Mouse (Mus musculus): ENCODE data around the gene Gramd1b. TPM values are rescaled to one million over a fixed set of nuclear protein-coding genes. Genes with fewer than 3 reads are reported as not detected.
A peak's percentile ranks its signal among the peaks of the same experiment; 100 is the strongest.

The Gramd1b gene
- 62.3 and 117 TPM in 2 replicates for polyA plus RNA-seq (2012; ENCODE audit: insufficient read depth, insufficient read length, low replicate concordance, missing spikeins)

DNA sequence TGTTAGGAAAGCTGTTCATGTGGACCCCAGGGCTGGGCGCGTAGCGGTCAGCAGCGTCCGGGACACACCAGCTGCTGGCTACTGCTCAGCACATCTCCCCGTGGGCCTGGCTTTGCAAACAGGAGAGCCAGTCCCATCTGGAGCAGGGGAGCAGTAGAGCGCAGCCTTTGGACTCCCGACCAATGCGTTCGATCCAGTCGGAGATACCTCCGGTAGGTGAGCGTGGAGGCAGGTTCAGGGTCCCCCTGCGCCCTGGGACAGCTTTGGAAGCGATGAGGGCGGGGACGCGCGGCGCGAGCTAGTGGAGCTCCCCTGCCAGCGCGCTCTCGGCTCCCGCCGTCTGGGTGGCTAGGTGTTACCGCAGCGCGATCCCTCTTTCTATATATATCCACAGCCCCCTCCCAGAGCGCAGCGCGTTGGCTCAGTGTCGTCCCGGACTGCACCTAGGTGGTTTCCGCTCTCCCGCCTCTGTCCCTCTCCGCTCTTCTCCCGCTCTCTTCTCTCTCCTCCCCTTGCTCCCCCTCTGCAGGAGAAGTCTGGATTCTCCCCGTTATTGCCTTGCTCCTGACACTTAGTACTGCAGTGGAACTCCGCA lies at the start of gene Gramd1b:
Gene Gramd1b, minus strand, starts transcription at position 357 of the 595 bp plus-strand sequence.
- TF ChIP-seq CTCF (IDR thresholded peaks at IDR 0.05; ENCODE audit: insufficient read depth, low read depth, low read length) (no peak), POLR2A (IDR thresholded peaks at IDR 0.05; ENCODE audit: insufficient read depth, low read depth, low read length) (no peak)
- WGBS, result under 1% methylated on average over 40 of the region's 40 CpGs
- peak within 1 kb of the TSS; percentile 46 for H3K4me3 ChIP-seq (ENCODE audit: insufficient read depth, low read depth, low read length)
- peaks cover 4% of the 10 kb centered on the region; the same call in 1 of the 2 replicates for H3K4me1 ChIP-seq (ENCODE audit: control insufficient read depth, insufficient read depth, low read length)
- H3K27ac ChIP-seq (ENCODE audit: insufficient read depth, low read depth, low read length), result no peak within 1 kb of the TSS

DNA sequence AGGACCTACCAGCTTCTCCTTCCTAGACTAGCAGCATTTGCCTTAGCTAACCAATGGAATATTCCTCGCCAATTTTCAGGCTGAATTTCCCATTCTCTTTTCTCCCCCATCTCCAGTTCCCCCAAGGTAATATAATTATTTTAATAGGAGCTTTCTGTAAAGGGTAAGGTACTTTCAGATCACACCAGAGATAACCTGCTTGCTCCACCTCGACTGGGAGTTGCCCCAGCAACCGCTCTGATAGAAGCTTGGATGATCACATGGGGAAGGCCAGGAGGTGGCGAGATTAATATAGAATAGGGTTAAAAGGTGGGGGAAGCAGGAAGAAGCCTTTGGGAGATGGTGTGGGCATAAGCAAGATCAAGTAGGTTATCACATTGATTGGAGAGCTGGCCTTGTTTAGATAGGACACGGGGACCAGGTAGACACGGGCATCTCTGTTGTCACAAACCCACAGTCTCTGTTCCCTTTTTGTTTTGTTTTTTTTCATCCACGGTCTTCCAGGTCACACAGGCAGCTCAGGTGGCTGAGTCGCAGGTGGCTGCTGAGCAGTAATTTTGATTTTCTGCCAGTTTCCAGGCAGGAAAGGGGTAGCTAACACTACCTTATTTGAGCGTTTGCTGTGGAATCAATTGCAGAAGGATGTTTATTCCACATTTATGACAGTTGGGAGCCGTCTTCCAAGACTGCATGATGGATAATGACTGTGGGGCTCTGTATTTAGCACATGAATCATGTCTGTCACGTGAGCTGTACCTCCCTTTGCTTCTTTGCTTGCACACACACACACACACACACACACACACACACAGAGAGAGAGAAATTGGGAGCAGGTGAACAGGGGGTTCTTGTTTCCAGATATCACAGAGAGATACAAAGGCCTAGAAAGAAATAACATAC lies 47.8 kb upstream of the Gramd1b start:
- no peak overlapping the region for H3K4me3 ChIP-seq (ENCODE audit: insufficient read depth, low read depth, low read length)
- H3K27ac ChIP-seq (ENCODE audit: insufficient read depth, low read depth, low read length), result no peak overlapping the region
- TF ChIP-seq POLR2A (IDR thresholded peaks at IDR 0.05; ENCODE audit: insufficient read depth, low read depth, low read length), result no peak
- TF ChIP-seq CTCF (IDR thresholded peaks at IDR 0.05; ENCODE audit: insufficient read depth, low read depth, low read length), result no peak
- 72% methylated on average over 11 of the region's 11 CpGs for WGBS
- peaks cover 6% of the 10 kb centered on the region for H3K4me1 ChIP-seq (ENCODE audit: control insufficient read depth, insufficient read depth, low read length)

GRCm38 (mm10) chr9:40577132-40577531 lies 45.9 kb upstream of the Gramd1b start:
- Histone ChIP-seq H3K4me1 (ENCODE audit: control insufficient read depth, insufficient read depth, low read length) (peaks cover 5% of the 10 kb centered on the region), H3K4me3 (ENCODE audit: insufficient read depth, low read depth, low read length) (no peak overlapping the region), H3K27ac (ENCODE audit: insufficient read depth, low read depth, low read length) (no peak overlapping the region)
- no peak for TF ChIP-seq CTCF (IDR thresholded peaks at IDR 0.05; ENCODE audit: insufficient read depth, low read depth, low read length)
- no peak for TF ChIP-seq POLR2A (IDR thresholded peaks at IDR 0.05; ENCODE audit: insufficient read depth, low read depth, low read length)
- WGBS, result 69% methylated on average over 7 of the region's 7 CpGs

DNA sequence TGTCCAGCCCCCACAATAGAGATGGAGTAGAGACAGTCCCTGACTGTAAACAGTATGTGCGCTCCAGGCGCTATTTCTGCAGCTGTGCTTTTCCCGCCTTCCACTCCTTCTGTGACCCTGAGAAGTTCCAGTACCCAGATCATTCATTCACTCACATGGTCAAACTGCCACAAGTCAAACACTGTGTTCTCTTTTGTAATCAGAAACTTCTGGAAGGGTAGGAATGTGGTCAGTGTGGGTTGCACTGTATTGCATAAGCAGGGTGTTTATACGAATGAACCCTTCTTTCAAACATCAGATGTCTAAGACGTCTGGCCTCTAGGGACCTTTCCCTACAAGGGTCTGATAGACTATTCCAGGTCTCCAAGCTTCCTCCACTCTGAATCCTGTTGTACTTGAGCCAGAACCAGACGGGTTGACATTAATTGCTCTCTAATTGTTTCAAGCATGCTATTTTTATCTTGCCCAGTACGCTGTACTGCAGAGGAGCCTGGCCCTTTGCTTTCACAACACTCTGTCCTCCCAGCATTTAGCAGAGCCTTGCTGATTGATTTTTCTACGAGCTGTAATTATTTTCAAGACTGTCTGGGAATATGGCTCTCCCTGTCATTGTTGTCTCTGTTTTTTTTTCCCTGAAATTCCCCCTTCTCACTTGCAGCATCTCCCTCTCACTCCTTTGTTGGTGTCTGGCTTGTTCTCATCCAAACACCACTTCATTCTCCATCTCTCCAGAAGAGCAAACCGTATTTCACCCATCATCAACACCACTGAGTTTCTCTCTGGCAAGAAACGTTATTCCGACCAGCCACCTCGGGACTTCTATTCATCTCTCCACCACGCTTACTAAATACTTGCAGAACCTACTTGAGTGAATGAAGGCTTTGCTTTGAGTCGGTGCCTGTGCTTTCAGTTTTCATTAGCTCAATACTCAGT lies 44.1 kb upstream of the Gramd1b start:
- no peak overlapping the region for H3K4me3 ChIP-seq (ENCODE audit: insufficient read depth, low read depth, low read length)
- WGBS, result 33% methylated on average over 14 of the region's 14 CpGs
- H3K27ac ChIP-seq (ENCODE audit: insufficient read depth, low read depth, low read length), result peak overlapping the region; percentile 78
- peaks cover 5% of the 10 kb centered on the region for H3K4me1 ChIP-seq (ENCODE audit: control insufficient read depth, insufficient read depth, low read length)
- TF ChIP-seq CTCF (IDR thresholded peaks at IDR 0.05; ENCODE audit: insufficient read depth, low read depth, low read length), result no peak

DNA sequence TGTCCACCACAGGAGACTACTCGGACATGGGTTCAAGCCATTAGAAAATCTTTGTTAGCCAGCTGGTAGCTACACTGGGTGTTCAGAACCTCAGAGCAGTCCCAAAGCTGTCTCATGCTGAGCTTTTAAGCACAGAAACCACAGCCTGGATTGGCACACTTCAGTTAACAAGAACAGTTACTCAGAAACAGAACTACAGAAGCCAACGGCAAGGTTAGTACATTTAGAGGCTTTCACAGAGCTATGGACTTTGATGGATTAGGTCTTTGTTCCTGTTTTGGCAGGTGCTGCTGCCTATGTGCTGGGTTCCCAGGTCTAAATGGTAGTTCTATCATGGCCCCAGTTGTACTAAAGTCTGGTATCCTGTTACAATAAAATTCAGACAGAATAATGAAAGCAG lies 40.1 kb upstream of the Gramd1b start:
- WGBS, result 39% methylated on average over 2 of the region's 2 CpGs
- Histone ChIP-seq H3K27ac (ENCODE audit: insufficient read depth, low read depth, low read length) (no peak overlapping the region), H3K4me1 (ENCODE audit: control insufficient read depth, insufficient read depth, low read length) (peaks cover 9% of the 10 kb centered on the region), H3K4me3 (ENCODE audit: insufficient read depth, low read depth, low read length) (no peak overlapping the region)
- TF ChIP-seq POLR2A (IDR thresholded peaks at IDR 0.05; ENCODE audit: insufficient read depth, low read depth, low read length), result no peak
- no peak for TF ChIP-seq CTCF (IDR thresholded peaks at IDR 0.05; ENCODE audit: insufficient read depth, low read depth, low read length)

GRCm38 (mm10) chr9:40568070-40568469 lies 36.9 kb upstream of the Gramd1b start:
- H3K4me1 ChIP-seq (ENCODE audit: control insufficient read depth, insufficient read depth, low read length), result peaks cover 4% of the 10 kb centered on the region
- TF ChIP-seq CTCF (IDR thresholded peaks at IDR 0.05; ENCODE audit: insufficient read depth, low read depth, low read length), result no peak
- H3K27ac ChIP-seq (ENCODE audit: insufficient read depth, low read depth, low read length), result no peak overlapping the region
- no peak overlapping the region for H3K4me3 ChIP-seq (ENCODE audit: insufficient read depth, low read depth, low read length)
- 46% methylated on average over 8 of the region's 8 CpGs for WGBS

- TF ChIP-seq POLR2A (IDR thresholded peaks at IDR 0.05; ENCODE audit: insufficient read depth, low read depth, low read length) (no peak), CTCF (IDR thresholded peaks at IDR 0.05; ENCODE audit: insufficient read depth, low read depth, low read length) (no peak)
- Histone ChIP-seq H3K27ac (ENCODE audit: insufficient read depth, low read depth, low read length) (no peak overlapping the region), H3K4me3 (ENCODE audit: insufficient read depth, low read depth, low read length) (no peak overlapping the region), H3K4me1 (ENCODE audit: control insufficient read depth, insufficient read depth, low read length) (peaks cover 8% of the 10 kb centered on the region)
Observed at GRCm38 (mm10) chr9:40563750-40564149, 32.6 kb upstream of the Gramd1b start.

DNA sequence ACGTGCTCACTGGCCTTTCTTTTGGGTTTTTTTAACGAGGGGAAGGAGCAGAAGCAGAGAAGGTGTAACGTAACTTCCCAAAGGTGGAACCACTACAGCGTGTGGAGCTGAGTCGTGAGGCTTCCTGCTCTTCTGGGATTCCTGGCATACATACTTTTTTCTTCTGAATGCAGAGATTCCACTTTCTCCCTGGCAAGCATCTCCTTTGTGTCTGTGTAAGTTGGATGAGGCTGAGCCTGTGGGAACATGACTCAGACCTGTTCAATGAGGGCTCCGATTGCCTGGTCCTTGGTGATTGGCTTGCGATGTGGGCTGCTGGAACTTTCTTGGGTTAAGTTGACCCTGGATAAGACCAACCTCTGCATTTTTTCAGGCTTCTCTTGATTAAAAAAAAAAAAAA lies 28.5 kb upstream of the Gramd1b start:
- WGBS, result 74% methylated on average over 7 of the region's 7 CpGs
- Histone ChIP-seq H3K27ac (ENCODE audit: insufficient read depth, low read depth, low read length) (no peak overlapping the region), H3K4me1 (ENCODE audit: control insufficient read depth, insufficient read depth, low read length) (peaks cover 7% of the 10 kb centered on the region; the same call in 1 of the 2 replicates), H3K4me3 (ENCODE audit: insufficient read depth, low read depth, low read length) (no peak overlapping the region)
- TF ChIP-seq CTCF (IDR thresholded peaks at IDR 0.05; ENCODE audit: insufficient read depth, low read depth, low read length), result no peak
- TF ChIP-seq POLR2A (IDR thresholded peaks at IDR 0.05; ENCODE audit: insufficient read depth, low read depth, low read length), result no peak
